11 mouse cellular contexts compared by ENCODE assay signal in genomic region chr16:8672811-8673210, GRCm38 (mm10). TPM values are rescaled to one million over a fixed set of nuclear protein-coding genes. Genes with fewer than 3 reads are reported as not detected.
DNase-seq lines count a peak whose midpoint lies in the region; ATAC-seq and TF ChIP-seq lines count a peak whose summit lies in the region.
"Had no signal": no experiment of that assay in that cellular context is flagged by ENCODE, and none has a peak within 500 bp of the region (broad histone marks: within the 10 kb centered on the region; RNA-seq: fewer than 3 reads in every experiment).

No protein-coding gene starts in this region.

- peaks cover 33% of the 10 kb centered on the region for H3K4me1 ChIP-seq in hindbrain, embryonic 12.5 days
- H3K4me1 ChIP-seq in hindbrain, embryonic 10.5 days (replicated peaks) = peaks cover 45% of the 10 kb centered on the region
- H3K4me1 ChIP-seq in bone marrow, adult 2 months (ENCODE audit: control insufficient read depth, insufficient read depth, low read length) = peaks cover 10% of the 10 kb centered on the region
- peaks cover 23% of the 10 kb centered on the region; the same call in 1 of the 2 replicates for H3K4me1 ChIP-seq in hindbrain, postnatal 0 days (ENCODE audit: insufficient read depth, low read length)
- H3K4me1 ChIP-seq in midbrain, embryonic 13.5 days (replicated peaks) = peaks cover 34% of the 10 kb centered on the region

- H3K27me3 ChIP-seq in hindbrain, embryonic 12.5 days = peaks cover 13% of the 10 kb centered on the region
- H3K27me3 ChIP-seq in hindbrain, embryonic 10.5 days (ENCODE audit: insufficient read depth, poor library complexity, severe bottlenecking) = peaks cover 17% of the 10 kb centered on the region
- no peaks in the 10 kb centered on the region for H3K27me3 ChIP-seq in hindbrain, postnatal 0 days (ENCODE audit: insufficient read depth, low read length)
- peaks cover 13% of the 10 kb centered on the region for H3K27me3 ChIP-seq in midbrain, embryonic 13.5 days

- DNase-seq in hindbrain, embryonic 10.5 days (ENCODE audit: low spot score) = no peak
- DNase-seq in hindbrain, postnatal 0 days (ENCODE audit: low spot score) = no peak
- no peak for DNase-seq in left cerebral cortex, postnatal 4 days
- no peak for DNase-seq in layer of hippocampus, postnatal 10 days (ENCODE audit: low spot score in 2 of 2)
- DNase-seq in cerebellum, postnatal 10 days = no peak
- DNase-seq: thymus, adult 2 months had no signal

- H3K9ac ChIP-seq in hindbrain, embryonic 12.5 days = no peak overlapping the region
- no peak overlapping the region for H3K9ac ChIP-seq in hindbrain, postnatal 0 days (replicated peaks; ENCODE audit: low read length)
- H3K9ac ChIP-seq in midbrain, embryonic 13.5 days (replicated peaks) = no peak overlapping the region; the same call in 1 of the 2 replicates

- no peaks in the 10 kb centered on the region for H3K36me3 ChIP-seq in hindbrain, embryonic 12.5 days
- peaks cover 16% of the 10 kb centered on the region for H3K36me3 ChIP-seq in hindbrain, embryonic 10.5 days
- no peaks in the 10 kb centered on the region for H3K36me3 ChIP-seq in hindbrain, postnatal 0 days (ENCODE audit: insufficient read depth, low read length)
- no peaks in the 10 kb centered on the region for H3K36me3 ChIP-seq in midbrain, embryonic 13.5 days

- TF ChIP-seq CTCF in bone marrow, adult 2 months (IDR thresholded peaks at IDR 0.05; ENCODE audit: control insufficient read depth, insufficient read depth, low read length) = no peak
- no peak for TF ChIP-seq CTCF in hindbrain, postnatal 0 days (IDR thresholded peaks at IDR 0.05; ENCODE audit: low read depth)

- no peaks in the 10 kb centered on the region for H3K9me3 ChIP-seq in hindbrain, embryonic 12.5 days (replicated peaks)
- no peaks in the 10 kb centered on the region for H3K9me3 ChIP-seq in hindbrain, embryonic 10.5 days
- H3K9me3 ChIP-seq in hindbrain, postnatal 0 days (ENCODE audit: low read length) = no peaks in the 10 kb centered on the region
- no peaks in the 10 kb centered on the region for H3K9me3 ChIP-seq in midbrain, embryonic 13.5 days

- H3K4me3 ChIP-seq in hindbrain, embryonic 12.5 days = no peak overlapping the region
- H3K4me3 ChIP-seq in hindbrain, embryonic 10.5 days = no peak overlapping the region
- H3K4me3 ChIP-seq in bone marrow, adult 2 months (replicated peaks; ENCODE audit: control insufficient read depth, low read depth, low read length) = no peak overlapping the region
- H3K4me3 ChIP-seq in hindbrain, postnatal 0 days (ENCODE audit: low read length) = no peak overlapping the region
- no peak overlapping the region for H3K4me3 ChIP-seq in midbrain, embryonic 13.5 days (replicated peaks)

- H3K4me2 ChIP-seq in hindbrain, embryonic 12.5 days (replicated peaks) = peak overlapping the region; percentile 85; the same call in 1 of the 2 replicates
- H3K4me2 ChIP-seq in hindbrain, postnatal 0 days (ENCODE audit: low read depth, low read length) = peak overlapping the region; percentile 77; the same call in 1 of the 2 replicates
- peak overlapping the region; percentile 91 for H3K4me2 ChIP-seq in midbrain, embryonic 13.5 days (replicated peaks)

- ATAC-seq in hindbrain, embryonic 12.5 days (ENCODE audit: low FRiP score) = no peak
- ATAC-seq in hindbrain, postnatal 0 days = no peak
- ATAC-seq in midbrain, embryonic 13.5 days = no peak

- TF ChIP-seq POLR2A in bone marrow, adult 2 months (IDR thresholded peaks at IDR 0.05; ENCODE audit: borderline replicate concordance, control insufficient read depth, low read depth, low read length) = no peak

- intact Hi-C loops in left cerebral cortex, postnatal 4 days (cut with DNase I) = no loop called here

- no peak overlapping the region for H3K27ac ChIP-seq in hindbrain, embryonic 12.5 days
- no peak overlapping the region for H3K27ac ChIP-seq in hindbrain, embryonic 10.5 days
- peak overlapping the region; percentile 45; the same call in 1 of the 2 replicates for H3K27ac ChIP-seq in bone marrow, adult 2 months (ENCODE audit: control insufficient read depth, insufficient read depth, low read depth, low read length, poor library complexity)
- no peak overlapping the region for H3K27ac ChIP-seq in hindbrain, postnatal 0 days
- no peak overlapping the region for H3K27ac ChIP-seq in midbrain, embryonic 13.5 days

RNA-seq across cellular contexts. Expression of gene Carhsp1, which starts 0.9 kb away (rescaled TPM):
- 229 and 234 TPM in 2 replicates for polyA plus RNA-seq in hindbrain, embryonic 12.5 days (2016; fragmentation: Nextera tagmentation; extraction: Ambion mirVana)
- polyA plus RNA-seq in hindbrain, embryonic 10.5 days (2016; fragmentation: Nextera tagmentation; extraction: Ambion mirVana) = 187 and 235 TPM in 2 replicates
- polyA plus RNA-seq in bone marrow, adult 2 months (2011; ENCODE audit: insufficient read depth, insufficient read length, low replicate concordance, missing spikeins) = 66.5 and 76.5 TPM in 2 replicates
- total RNA-seq in hindbrain, postnatal 0 days (2014; rRNA removed) = 120 and 127 TPM in 2 replicates
- 105 and 110 TPM in 2 replicates for polyA plus RNA-seq in hindbrain, postnatal 0 days (2015; fragmentation: Nextera tagmentation; extraction: Ambion mirVana)
- polyA plus RNA-seq in midbrain, embryonic 13.5 days (2015; fragmentation: Nextera tagmentation; extraction: Ambion mirVana) = 253 and 274 TPM in 2 replicates
- total RNA-seq in left cerebral cortex, postnatal 4 days (2021) = 10 to 100 TPM; 54.3 to 60.3 TPM
- 10 to 100 TPM; 21.8 to 22.1 TPM for total RNA-seq in layer of hippocampus, postnatal 10 days (2021)

RNA-seq across cellular contexts. Expression of gene Gm5767, which starts 7.8 kb away (rescaled TPM):
- polyA plus RNA-seq in hindbrain, embryonic 12.5 days (2016; fragmentation: Nextera tagmentation; extraction: Ambion mirVana) = not detected in 2 replicates
- not detected in 2 replicates for polyA plus RNA-seq in hindbrain, embryonic 10.5 days (2016; fragmentation: Nextera tagmentation; extraction: Ambion mirVana)
- not detected in 2 replicates for polyA plus RNA-seq in bone marrow, adult 2 months (2011; ENCODE audit: insufficient read depth, insufficient read length, low replicate concordance, missing spikeins)
- not detected in 2 replicates for total RNA-seq in hindbrain, postnatal 0 days (2014; rRNA removed)
- polyA plus RNA-seq in hindbrain, postnatal 0 days (2015; fragmentation: Nextera tagmentation; extraction: Ambion mirVana) = not detected in 2 replicates
- polyA plus RNA-seq in midbrain, embryonic 13.5 days (2015; fragmentation: Nextera tagmentation; extraction: Ambion mirVana) = not detected in 2 replicates
- total RNA-seq in left cerebral cortex, postnatal 4 days (2021) = not detected
- not detected for total RNA-seq in layer of hippocampus, postnatal 10 days (2021)
- total RNA-seq: granulocyte monocyte progenitor cell, adult 5-6 weeks had no signal
- polyA plus RNA-seq: lung, adult 2 months had no signal

RNA-seq across cellular contexts. Expression of gene Tmem186, which starts 35.3 kb away (rescaled TPM):
- 22.6 and 23.0 TPM in 2 replicates for polyA plus RNA-seq in hindbrain, embryonic 12.5 days (2016; fragmentation: Nextera tagmentation; extraction: Ambion mirVana)
- 22.8 and 23.8 TPM in 2 replicates for polyA plus RNA-seq in hindbrain, embryonic 10.5 days (2016; fragmentation: Nextera tagmentation; extraction: Ambion mirVana)
- 8.0 TPM in 2 replicates for polyA plus RNA-seq in bone marrow, adult 2 months (2011; ENCODE audit: insufficient read depth, insufficient read length, low replicate concordance, missing spikeins)
- 18.9 and 19.1 TPM in 2 replicates for total RNA-seq in hindbrain, postnatal 0 days (2014; rRNA removed)
- polyA plus RNA-seq in hindbrain, postnatal 0 days (2015; fragmentation: Nextera tagmentation; extraction: Ambion mirVana) = 14.5 and 15.7 TPM in 2 replicates
- polyA plus RNA-seq in midbrain, embryonic 13.5 days (2015; fragmentation: Nextera tagmentation; extraction: Ambion mirVana) = 25.1 and 26.2 TPM in 2 replicates
- total RNA-seq in left cerebral cortex, postnatal 4 days (2021) = 10 to 100 TPM; 14.3 TPM
- 10 to 100 TPM; 10.9 to 11.1 TPM for total RNA-seq in layer of hippocampus, postnatal 10 days (2021)

RNA-seq across cellular contexts. Expression of gene Pmm2, which starts 35.3 kb away (rescaled TPM):
- 49.6 and 51.0 TPM in 2 replicates for polyA plus RNA-seq in hindbrain, embryonic 12.5 days (2016; fragmentation: Nextera tagmentation; extraction: Ambion mirVana)
- 45.3 and 48.9 TPM in 2 replicates for polyA plus RNA-seq in hindbrain, embryonic 10.5 days (2016; fragmentation: Nextera tagmentation; extraction: Ambion mirVana)
- polyA plus RNA-seq in bone marrow, adult 2 months (2011; ENCODE audit: insufficient read depth, insufficient read length, low replicate concordance, missing spikeins) = 23.4 and 41.4 TPM in 2 replicates
- total RNA-seq in hindbrain, postnatal 0 days (2014; rRNA removed) = 33.1 and 44.4 TPM in 2 replicates
- polyA plus RNA-seq in hindbrain, postnatal 0 days (2015; fragmentation: Nextera tagmentation; extraction: Ambion mirVana) = 25.7 and 28.5 TPM in 2 replicates
- 54.0 and 55.0 TPM in 2 replicates for polyA plus RNA-seq in midbrain, embryonic 13.5 days (2015; fragmentation: Nextera tagmentation; extraction: Ambion mirVana)
- 10 to 100 TPM; 41.4 to 42.9 TPM for total RNA-seq in left cerebral cortex, postnatal 4 days (2021)
- 10 to 100 TPM; 32.3 to 32.5 TPM for total RNA-seq in layer of hippocampus, postnatal 10 days (2021)
